Mouse (Mus musculus): ENCODE measurements around the gene Itga6. TPM values are rescaled to one million over a fixed set of nuclear protein-coding genes. Genes with fewer than 3 reads are reported as not detected.
A peak's percentile ranks its signal among the peaks of the same experiment; 100 is the strongest.

Itga6 gene
- total and polyA plus RNA-seq, 3 experiments = 1.0 to 2.7 TPM; not detected in 1

DNA sequence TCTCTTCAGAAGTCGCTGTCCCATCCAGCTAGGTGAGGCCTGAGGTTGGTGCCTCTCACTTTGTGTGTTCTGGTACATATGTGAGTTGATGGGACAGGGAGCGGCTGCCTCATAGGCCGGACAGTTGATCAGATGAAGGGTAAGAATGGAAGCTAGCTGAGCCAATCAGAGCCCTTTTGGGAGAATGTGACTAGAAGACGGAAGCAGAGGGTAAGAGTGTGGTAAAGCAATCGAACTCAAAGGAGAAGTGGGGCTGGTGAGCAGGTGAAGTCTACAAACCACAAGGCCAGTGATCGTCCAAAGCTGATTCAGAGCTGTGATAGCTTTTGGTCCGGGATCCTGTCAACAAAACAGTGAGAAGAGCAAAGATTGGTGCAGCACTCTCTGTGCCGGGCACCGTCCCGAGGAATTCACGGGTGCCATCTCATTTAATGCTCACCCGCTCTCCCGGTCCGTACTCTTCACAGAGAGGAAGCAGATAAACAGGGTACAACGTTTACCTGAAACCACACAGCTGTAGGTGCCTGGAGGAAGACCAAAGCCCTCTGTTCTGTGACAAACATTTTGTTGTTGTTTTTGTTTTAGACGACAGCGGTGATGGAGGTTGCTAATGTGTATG is 9.8 kb upstream of the Itga6 start:
- no peak overlapping the region for H3K27ac ChIP-seq (ENCODE audit: control insufficient read depth, low read depth, low read length)
- DNase-seq (ENCODE audit: low read depth, low spot score) = no peak
- TF ChIP-seq TCF12 (IDR thresholded peaks at IDR 0.05; ENCODE audit: low read depth, low read length) = no peak
- no peak for TF ChIP-seq BHLHE40 (IDR thresholded peaks at IDR 0.05; ENCODE audit: borderline replicate concordance, low read depth, low read length)
- no peak for TF ChIP-seq MAFK (IDR thresholded peaks at IDR 0.05; ENCODE audit: borderline replicate concordance, low read depth, low read length)
- no peak for TF ChIP-seq TBP (IDR thresholded peaks at IDR 0.05; ENCODE audit: low read depth, low read length)

DNA sequence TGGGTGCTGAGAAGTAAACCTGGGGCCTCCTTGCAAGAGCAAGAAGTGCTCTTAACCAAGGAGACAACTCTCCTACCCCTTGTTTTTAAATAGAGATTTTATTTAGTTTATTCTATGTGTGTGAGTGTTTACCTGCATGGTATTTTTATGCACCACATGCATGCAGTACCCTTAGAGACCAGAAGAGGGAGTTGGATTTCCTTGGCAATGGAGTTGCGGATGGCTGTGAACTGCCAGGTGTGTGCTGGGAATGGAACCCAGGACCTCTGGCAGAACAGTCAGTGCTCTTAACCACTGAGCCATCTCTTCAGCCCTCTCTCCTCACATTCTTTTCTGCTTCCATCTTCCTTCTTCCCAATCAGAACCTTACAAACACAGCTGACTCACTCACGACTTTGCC is 9.2 kb upstream of the Itga6 start:
- Histone ChIP-seq H3K27me3 (ENCODE audit: control insufficient read depth in 1 of 2, insufficient read depth in 2 of 2, low read length in 2 of 2) (peaks cover 7% of the 10 kb centered on the region in 2 experiments; a peak in 3 of 4 replicates), H3K4me1 (ENCODE audit: control insufficient read depth in 1 of 2, insufficient read depth in 2 of 2, low read length in 2 of 2) (no peaks in the 10 kb centered on the region), H3K9ac (ENCODE audit: control insufficient read depth, low read depth, low read length, poor library complexity, severe bottlenecking) (no peak overlapping the region), H3K79me2 (ENCODE audit: control insufficient read depth, insufficient read depth, low read length, poor library complexity) (no peaks in the 10 kb centered on the region), H3K36me3 (ENCODE audit: control insufficient read depth in 1 of 2, insufficient read depth in 2 of 2, low read length in 2 of 2) (no peaks in the 10 kb centered on the region), H3K27ac (ENCODE audit: control insufficient read depth, low read depth, low read length) (no peak overlapping the region), H3K4me3 (ENCODE audit: control insufficient read depth in 1 of 2, insufficient read depth in 1 of 2, low read depth in 2 of 2, low read length in 2 of 2) (no peak overlapping the region), H3K9me3 (replicated peaks; ENCODE audit: insufficient read depth, low read length) (no peaks in the 10 kb centered on the region)
- peak; percentile 21 for DNase-seq (ENCODE audit: low read depth, low spot score)
- no peak for TF ChIP-seq E2F4 (IDR thresholded peaks at IDR 0.05; ENCODE audit: borderline replicate concordance, low read depth, low read length)
- TF ChIP-seq MAFK (IDR thresholded peaks at IDR 0.05; ENCODE audit: borderline replicate concordance, low read depth, low read length) = no peak
- no peak for TF ChIP-seq MAZ (IDR thresholded peaks at IDR 0.05; ENCODE audit: low read depth, low read length)
- TF ChIP-seq ELF1 (IDR thresholded peaks at IDR 0.05; ENCODE audit: low read depth, low read length) = no peak
- peak; percentile 25 for TF ChIP-seq RAD21 (IDR thresholded peaks at IDR 0.05; ENCODE audit: low read depth, low read length)
- no peak for TF ChIP-seq CHD2 (IDR thresholded peaks at IDR 0.05; ENCODE audit: low read length)
- no peak for TF ChIP-seq JUND (IDR thresholded peaks at IDR 0.05; ENCODE audit: low read depth, low read length)
- no peak for TF ChIP-seq USF2 (IDR thresholded peaks at IDR 0.05; ENCODE audit: borderline replicate concordance in 1 of 2, insufficient read depth in 1 of 2, low read depth in 1 of 2, low read length in 2 of 2)
- no peak for TF ChIP-seq ZNF384 (IDR thresholded peaks at IDR 0.05; ENCODE audit: low read depth, low read length)
- no peak for TF ChIP-seq ZC3H11A (IDR thresholded peaks at IDR 0.05; ENCODE audit: low read depth, low read length)
- TF ChIP-seq MYC (IDR thresholded peaks at IDR 0.05; ENCODE audit: low read depth, low read length) = no peak
- TF ChIP-seq CTCF (IDR thresholded peaks at IDR 0.05 in 2 of 3, conservative IDR thresholded peaks at IDR 0.05 in 1 of 3; ENCODE audit: control insufficient read depth in 1 of 3, insufficient read depth in 1 of 3, low read depth in 2 of 3, low read length in 3 of 3, poor library complexity in 1 of 3, severe bottlenecking in 1 of 3) = peak in 2 of 3 experiments; percentile 45 to 57; a peak in 4 of 6 replicates
- TF ChIP-seq SMC3 (IDR thresholded peaks at IDR 0.05; ENCODE audit: low read depth, low read length) = peak; percentile 54
- no peak for TF ChIP-seq RCOR1 (IDR thresholded peaks at IDR 0.05; ENCODE audit: low read depth, low read length)
- no peak for TF ChIP-seq ETS1 (IDR thresholded peaks at IDR 0.05; ENCODE audit: low read depth, low read length)
- TF ChIP-seq POLR2AphosphoS2 (IDR thresholded peaks at IDR 0.05; ENCODE audit: low read length) = no peak
- TF ChIP-seq UBTF (IDR thresholded peaks at IDR 0.05; ENCODE audit: borderline replicate concordance, insufficient read depth, low read depth, low read length) = no peak
- no peak for TF ChIP-seq POLR2AphosphoS5 (IDR thresholded peaks at IDR 0.05; ENCODE audit: borderline replicate concordance, low read depth, low read length)
- TF ChIP-seq ZKSCAN1 (IDR thresholded peaks at IDR 0.05; ENCODE audit: low read depth, low read length) = no peak
- no peak for TF ChIP-seq MXI1 (IDR thresholded peaks at IDR 0.05; ENCODE audit: low read depth, low read length)
- no peak for TF ChIP-seq TAL1 (IDR thresholded peaks at IDR 0.05; ENCODE audit: low read length)

More for the DNA sequence above, 9.8 kb upstream of the Itga6 start:
- H3K36me3 ChIP-seq (ENCODE audit: control insufficient read depth in 1 of 2, insufficient read depth in 2 of 2, low read length in 2 of 2) = no peaks in the 10 kb centered on the region
- H3K4me3 ChIP-seq (ENCODE audit: control insufficient read depth in 1 of 2, insufficient read depth in 1 of 2, low read depth in 2 of 2, low read length in 2 of 2) = no peak overlapping the region
- no peaks in the 10 kb centered on the region for H3K9me3 ChIP-seq (replicated peaks; ENCODE audit: insufficient read depth, low read length)
- peaks cover 6 to 7% of the 10 kb centered on the region in 2 experiments; a peak in 3 of 4 replicates for H3K27me3 ChIP-seq (ENCODE audit: control insufficient read depth in 1 of 2, insufficient read depth in 2 of 2, low read length in 2 of 2)
- H3K79me2 ChIP-seq (ENCODE audit: control insufficient read depth, insufficient read depth, low read length, poor library complexity) = no peaks in the 10 kb centered on the region
- no peaks in the 10 kb centered on the region for H3K4me1 ChIP-seq (ENCODE audit: control insufficient read depth in 1 of 2, insufficient read depth in 2 of 2, low read length in 2 of 2)
- H3K9ac ChIP-seq (ENCODE audit: control insufficient read depth, low read depth, low read length, poor library complexity, severe bottlenecking) = no peak overlapping the region
